Mouse (Mus musculus) heart, embryonic 16.5 days (tissue): ENCODE results near the gene Sned1. TPM values are rescaled to one million over a fixed set of nuclear protein-coding genes. Genes with fewer than 3 reads are reported as not detected.
"Not testable (repeated sequence)": the region's sequence is repeated elsewhere in the genome, so short reads cannot be mapped to it uniquely, and the experiment has no call there.

Source experiments
- ATAC-seq: fragments of 200-750 bp; cut with Nextera tagmentation; replicated peaks from 2 replicates; pipeline ENCODE4 v1.8.0; 2017; ENCODE audit warnings: moderate number of reproducible peaks; ENCODE audit not compliant: insufficient read depth, low FRiP score; ENCODE audit errors: extremely low read depth
- H3K27ac ChIP-seq: fragments of 300-500 bp; sonication (generic); 2 replicates; pipeline ENCODE4 v1.5.1; 2014; ENCODE audit warnings: mild to moderate bottlenecking, low read length, control low read depth, moderate library complexity
- H3K27me3 ChIP-seq: fragments of 300-500 bp; sonication (generic); 2 replicates; pipeline ENCODE4 v1.6.1; 2014; ENCODE audit warnings: low read length, mixed read lengths; ENCODE audit not compliant: control insufficient read depth, insufficient read depth
- H3K36me3 ChIP-seq: fragments of 300-500 bp; sonication (generic); 2 replicates; pipeline ENCODE4 v1.6.1; 2014; ENCODE audit not compliant: control insufficient read depth, insufficient read depth
- H3K4me1 ChIP-seq: fragments of 300-500 bp; sonication (generic); 2 replicates; pipeline ENCODE4 v1.6.1; 2014; ENCODE audit warnings: low read length, mixed read lengths; ENCODE audit not compliant: control insufficient read depth, insufficient read depth
- H3K4me2 ChIP-seq: fragments of 300-500 bp; sonication (generic); 2 replicates; pipeline ENCODE4 v1.6.1; 2014; ENCODE audit warnings: low read depth, mild to moderate bottlenecking, control low read depth, low read length
- H3K4me3 ChIP-seq: fragments of 300-500 bp; sonication (generic); 2 replicates; pipeline ENCODE4 v1.5.1; 2014; ENCODE audit warnings: mild to moderate bottlenecking, control low read depth, low read length
- H3K9ac ChIP-seq: fragments of 300-500 bp; sonication (generic); 2 replicates; pipeline ENCODE4 v1.6.1; 2014; ENCODE audit warnings: low read length, control low read depth
- H3K9me3 ChIP-seq: fragments of 300-500 bp; sonication (generic); replicated peaks from 2 replicates; pipeline ENCODE4 v1.6.1; 2016; ENCODE audit warnings: low read length; ENCODE audit not compliant: control insufficient read depth
- WGBS: fragments of 180-500 bp; shearing (Covaris S2); extraction: QIAGEN DNeasy Blood & Tissue Kit; methylation state at CpG from one replicate; pipeline ENCODE4 v1.1.7; 2014; 5-methylcytosine and 5-hydroxymethylcytosine counted together
- polyA plus RNA-seq: library from polyadenylated mRNA; unstranded; fragments of >200 nt; fragmentation: Nextera tagmentation; extraction: Ambion mirVana; gene quantifications from 2 replicates; pipeline ENCODE4 v1.2.1, GENCODE M21; 2015

Gene Sned1
- polyA plus RNA-seq, 1 experiment from 2014 or later: 3.6 TPM

- no peak for ATAC-seq
- Histone ChIP-seq H3K9me3 (no peaks in the 10 kb centered on the region), H3K36me3 (no peaks in the 10 kb centered on the region), H3K27me3 (no peaks in the 10 kb centered on the region), H3K4me1 (no peaks in the 10 kb centered on the region; the same call in 1 of the 2 replicates), H3K4me3 (no peak overlapping the region), H3K27ac (no peak overlapping the region), H3K9ac (no peak overlapping the region), H3K4me2 (no peak overlapping the region)
- WGBS: 70% methylated on average over 7 of the region's 7 CpGs
Observed at GRCm38 (mm10) chr1:93277041-93277440, 41.4 kb downstream of the Sned1 start.

DNA sequence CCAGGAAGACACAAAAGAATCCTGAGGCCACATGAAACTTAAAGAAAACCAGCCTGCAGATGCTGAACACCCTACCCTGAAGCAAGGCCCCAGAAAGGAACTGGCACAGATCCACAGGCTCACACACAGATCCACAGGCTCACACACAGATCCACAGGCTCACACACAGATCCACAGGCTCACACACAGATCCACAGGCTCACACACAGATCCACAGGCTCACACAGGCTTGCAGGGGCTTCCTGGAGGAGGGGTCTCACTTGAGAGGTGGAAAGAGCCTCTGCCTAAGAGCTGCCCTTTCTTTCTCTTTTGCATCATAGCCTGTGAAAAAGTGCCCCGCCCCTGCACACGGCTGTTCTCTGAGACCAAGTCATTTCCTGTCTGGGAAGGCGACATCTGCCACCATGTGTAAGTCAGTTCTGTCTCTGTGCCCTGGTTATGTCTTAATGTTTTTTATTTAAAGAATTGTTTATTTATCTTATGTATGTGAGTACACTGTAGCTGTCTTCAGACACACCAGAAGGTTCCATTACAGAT lies 54.1 kb downstream of the Sned1 start:
- no peak overlapping the region for H3K9ac ChIP-seq
- H3K27ac ChIP-seq: no peak overlapping the region
- no peak overlapping the region for H3K4me3 ChIP-seq
- H3K27me3 ChIP-seq: no peaks in the 10 kb centered on the region
- H3K9me3 ChIP-seq: no peaks in the 10 kb centered on the region
- no peaks in the 10 kb centered on the region for H3K36me3 ChIP-seq
- no peak for ATAC-seq
- no peaks in the 10 kb centered on the region for H3K4me1 ChIP-seq
- no peak overlapping the region for H3K4me2 ChIP-seq
- 59% methylated on average over 3 of the region's 3 CpGs for WGBS

GRCm38 (mm10) chr1:93290956-93291355 lies 55.3 kb downstream of the Sned1 start:
- Histone ChIP-seq H3K36me3 (peaks cover 5% of the 10 kb centered on the region; the same call in 1 of the 2 replicates), H3K27me3 (no peaks in the 10 kb centered on the region), H3K4me1 (no peaks in the 10 kb centered on the region), H3K9ac (no peak overlapping the region), H3K4me2 (no peak overlapping the region), H3K27ac (no peak overlapping the region), H3K9me3 (no peaks in the 10 kb centered on the region), H3K4me3 (no peak overlapping the region)
- no peak for ATAC-seq
- 79% methylated on average over 4 of the region's 4 CpGs for WGBS

- no peak overlapping the region for H3K4me2 ChIP-seq
- no peak for ATAC-seq
- H3K9ac ChIP-seq: no peak overlapping the region
- H3K4me3 ChIP-seq: no peak overlapping the region
- H3K36me3 ChIP-seq: peaks cover 7% of the 10 kb centered on the region; the same call in 1 of the 2 replicates
- H3K27me3 ChIP-seq: no peaks in the 10 kb centered on the region
- 92% methylated on average over 1 of the region's 1 CpGs for WGBS
- H3K27ac ChIP-seq: no peak overlapping the region
- no peaks in the 10 kb centered on the region for H3K9me3 ChIP-seq
- no peaks in the 10 kb centered on the region for H3K4me1 ChIP-seq
Observed at GRCm38 (mm10) chr1:93291591-93291990, 56.0 kb downstream of the Sned1 start.

GRCm38 (mm10) chr1:93292006-93292405 lies 56.4 kb downstream of the Sned1 start:
- H3K9me3 ChIP-seq: no peaks in the 10 kb centered on the region
- H3K9ac ChIP-seq: no peak overlapping the region
- no peak overlapping the region for H3K4me2 ChIP-seq
- no peaks in the 10 kb centered on the region for H3K4me1 ChIP-seq
- no peak overlapping the region for H3K4me3 ChIP-seq
- H3K36me3 ChIP-seq: peaks cover 9% of the 10 kb centered on the region; the same call in 1 of the 2 replicates
- no peak overlapping the region for H3K27ac ChIP-seq
- H3K27me3 ChIP-seq: no peaks in the 10 kb centered on the region
- WGBS: 76% methylated on average over 8 of the region's 8 CpGs
- ATAC-seq: no peak

DNA sequence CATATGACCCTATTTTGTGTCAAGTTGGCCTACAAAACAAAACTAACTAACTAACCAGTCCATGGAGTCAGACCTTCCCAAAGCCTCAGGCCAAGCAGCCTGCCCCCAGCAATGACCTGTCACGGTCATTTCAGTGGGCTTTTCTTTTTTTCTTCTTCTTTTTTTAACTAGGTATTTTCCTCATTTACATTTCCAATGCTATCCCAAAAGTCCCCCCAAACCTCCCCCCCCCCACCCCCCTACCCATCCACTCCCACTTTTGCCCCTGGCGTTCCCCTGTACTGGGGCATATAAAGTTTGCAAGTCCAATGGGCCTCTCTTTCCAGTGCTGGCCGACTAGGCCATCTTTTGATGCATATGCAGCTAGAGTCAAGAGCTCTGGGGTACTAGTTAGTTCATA lies 58.9 kb downstream of the Sned1 start:
- H3K4me2 ChIP-seq, H3K27ac ChIP-seq, H3K4me3 ChIP-seq, ATAC-seq, H3K9ac ChIP-seq, H3K27me3 ChIP-seq, H3K4me1 ChIP-seq, H3K9me3 ChIP-seq: not testable (repeated sequence)
- peaks cover 22% of the 10 kb centered on the region for H3K36me3 ChIP-seq
- WGBS: 79% methylated on average over 3 of the region's 3 CpGs

DNA sequence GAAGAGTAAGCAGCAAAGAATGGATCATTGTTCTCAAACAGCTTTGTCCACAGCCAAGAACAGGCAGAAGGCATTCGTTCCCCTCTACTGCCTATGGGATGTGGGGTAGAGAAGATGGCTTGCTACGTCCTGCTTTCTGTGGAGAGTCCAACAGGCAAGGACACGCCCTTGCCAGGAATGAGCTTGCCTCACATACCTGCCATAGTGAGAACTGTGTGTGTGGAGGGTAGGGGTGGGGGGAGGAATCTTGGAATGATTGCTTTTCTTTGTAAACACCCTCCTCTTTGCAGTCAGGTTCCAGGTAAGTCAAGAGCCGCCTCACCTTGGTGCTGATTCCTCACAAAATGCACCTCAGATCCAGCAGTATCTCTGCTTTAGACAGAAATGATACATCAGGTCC lies 64.2 kb downstream of the Sned1 start:
- no peak for ATAC-seq
- Histone ChIP-seq H3K9me3 (no peaks in the 10 kb centered on the region), H3K4me2 (no peak overlapping the region), H3K27ac (no peak overlapping the region), H3K9ac (no peak overlapping the region), H3K27me3 (no peaks in the 10 kb centered on the region), H3K4me3 (no peak overlapping the region), H3K36me3 (peaks cover 45% of the 10 kb centered on the region), H3K4me1 (peaks cover 1% of the 10 kb centered on the region)
- 80% methylated on average over 4 of the region's 4 CpGs for WGBS

DNA sequence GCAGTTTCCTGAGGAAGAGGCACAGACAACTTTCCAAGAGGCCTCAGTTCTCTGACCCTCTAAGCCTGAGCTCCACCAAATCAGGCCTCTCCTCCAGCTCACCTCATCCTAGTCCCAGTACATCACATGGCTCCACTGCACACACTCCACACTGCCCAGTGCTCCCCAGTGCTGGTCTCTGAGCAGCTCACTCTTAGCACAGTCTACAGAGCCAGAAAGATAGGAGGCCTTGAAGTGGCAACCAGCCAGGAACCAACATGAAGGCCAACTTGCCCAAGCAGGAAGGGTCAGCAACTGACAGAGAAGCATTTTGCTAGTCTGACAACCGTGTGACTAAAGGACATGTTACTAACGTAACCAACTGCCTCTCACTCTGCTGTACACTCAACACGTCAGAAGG lies 64.9 kb downstream of the Sned1 start:
- H3K27me3 ChIP-seq: no peaks in the 10 kb centered on the region
- H3K4me3 ChIP-seq: no peak overlapping the region
- no peaks in the 10 kb centered on the region for H3K9me3 ChIP-seq
- no peak overlapping the region for H3K9ac ChIP-seq
- H3K4me2 ChIP-seq: no peak overlapping the region
- H3K36me3 ChIP-seq: peaks cover 44% of the 10 kb centered on the region
- 53% methylated on average over 3 of the region's 3 CpGs for WGBS
- H3K27ac ChIP-seq: no peak overlapping the region
- no peak for ATAC-seq
- H3K4me1 ChIP-seq: peaks cover 6% of the 10 kb centered on the region

DNA sequence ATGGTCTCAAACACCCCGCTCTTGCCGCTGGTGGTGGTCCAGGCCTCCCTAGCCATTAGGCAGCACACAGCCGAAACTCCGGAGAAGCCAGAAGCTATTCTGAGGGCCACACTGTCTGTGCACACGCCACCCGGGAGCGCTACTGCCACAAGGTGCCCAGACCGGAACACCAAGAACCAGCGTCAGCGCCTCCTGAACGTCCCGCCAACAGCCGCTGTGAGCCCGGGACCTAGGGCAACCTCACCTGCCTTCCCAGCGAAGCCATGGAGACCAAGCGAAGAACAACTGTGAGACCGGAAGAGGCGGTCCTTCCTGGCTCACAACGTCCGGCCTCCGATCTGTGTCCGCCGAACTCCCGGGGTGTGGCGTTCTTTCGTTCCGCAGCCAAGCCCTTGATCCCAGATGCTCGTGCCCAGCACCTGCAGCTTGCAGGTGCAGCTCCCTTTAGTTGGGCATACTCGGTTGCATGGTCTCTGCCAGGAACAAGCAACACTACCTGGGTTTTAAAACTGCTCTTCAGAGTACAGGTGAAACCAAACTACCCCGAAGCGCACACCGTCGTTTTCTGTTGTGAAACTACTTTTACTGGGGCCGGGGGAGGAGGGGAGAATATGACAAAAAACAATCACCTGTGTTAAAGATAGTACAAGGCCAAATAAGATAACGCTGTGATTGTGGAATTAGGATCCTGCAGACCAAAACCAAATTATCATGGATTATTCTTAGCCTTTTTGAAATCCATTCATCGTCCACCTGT lies 70.1 kb downstream of the Sned1 start, which contains the start of gene Mterf4:
Gene Mterf4, minus strand, starts transcription at position 335 of the 757 bp plus-strand sequence.
- Histone ChIP-seq H3K36me3 (peaks cover 16% of the 10 kb centered on the region), H3K4me2 (peak within 1 kb of the TSS; percentile 88), H3K27me3 (no peaks in the 10 kb centered on the region), H3K9me3 (no peaks in the 10 kb centered on the region), H3K4me3 (peak within 1 kb of the TSS; percentile 82), H3K27ac (peak within 1 kb of the TSS; percentile 38; the same call in 1 of the 2 replicates), H3K9ac (peak within 1 kb of the TSS; percentile 89), H3K4me1 (peaks cover 6% of the 10 kb centered on the region)
- peak; percentile 89 for ATAC-seq
- WGBS: 8% methylated on average over 36 of the region's 36 CpGs
